ENCODE assay signal across 8 mouse cellular contexts in the genomic region with DNA sequence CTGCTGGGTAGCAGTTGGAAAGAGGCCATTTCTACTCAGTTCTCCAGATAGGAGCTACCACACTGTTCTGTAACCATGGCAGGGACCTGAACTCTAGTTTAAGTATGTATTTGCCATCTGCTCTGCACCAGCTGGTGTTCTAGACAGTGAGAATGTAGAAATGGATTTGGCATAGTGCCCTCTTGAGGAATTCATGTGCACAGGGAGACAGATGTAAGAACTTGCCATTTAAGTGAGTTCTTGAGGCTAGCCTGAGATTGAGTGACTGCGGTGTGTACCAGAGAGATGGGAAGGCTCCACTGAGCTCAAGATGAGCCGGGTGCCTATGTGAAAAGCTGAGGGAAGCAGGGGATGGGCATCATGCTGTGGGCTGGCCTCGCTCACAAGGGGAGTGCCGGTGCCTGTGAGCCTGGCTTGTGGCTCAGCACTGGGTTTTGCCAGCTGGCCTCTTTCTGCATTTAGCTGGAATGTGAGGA.
DNase-seq lines count a peak whose midpoint lies in the region; ATAC-seq lines count a peak whose summit lies in the region.

No protein-coding gene starts in this region.

- H3K4me3 ChIP-seq in neural tube, embryonic 13.5 days = no peak overlapping the region

- peak; percentile 90 for ATAC-seq in neural tube, embryonic 13.5 days (ENCODE audit: low read depth)

- DNase-seq in embryo, embryonic 11 days = peak; percentile 26
- DNase-seq in embryo, embryonic 10 days (ENCODE audit: low spot score) = no peak
- peak; percentile 85 for DNase-seq in brain, embryonic 18.5 days (ENCODE audit: low read depth, low spot score)
- peak; percentile 80 to 96 for DNase-seq in frontal cortex, postnatal 36 days (ENCODE audit: low spot score in 2 of 2)
- DNase-seq in layer of hippocampus, postnatal 14 days (ENCODE audit: low spot score in 2 of 2) = peak; percentile 77 to 94
- DNase-seq in adrenal gland, postnatal 36 days = no peak
- DNase-seq in ovary, adult 18-20 months (ENCODE audit: low spot score) = no peak

- peak overlapping the region; percentile 82 for H3K27ac ChIP-seq in neural tube, embryonic 13.5 days (replicated peaks)

- WGBS in neural tube, embryonic 13.5 days = 34% methylated on average over 4 of the region's 4 CpGs

- no peaks in the 10 kb centered on the region for H3K27me3 ChIP-seq in neural tube, embryonic 13.5 days

- peaks cover 64% of the 10 kb centered on the region for H3K4me1 ChIP-seq in neural tube, embryonic 13.5 days (replicated peaks)

- H3K9me3 ChIP-seq in neural tube, embryonic 13.5 days = no peaks in the 10 kb centered on the region

- H3K9ac ChIP-seq in neural tube, embryonic 13.5 days = no peak overlapping the region

- H3K36me3 ChIP-seq in neural tube, embryonic 13.5 days = peaks cover 4% of the 10 kb centered on the region; the same call in 1 of the 2 replicates

- H3K4me2 ChIP-seq in neural tube, embryonic 13.5 days = no peak overlapping the region

Comparison
In these comparisons a context has a peak if more than half of its experiments do, and no peak if none do; other contexts are left out.
1. DNase-seq: peak in embryo, embryonic 11 days (single experiment), brain, embryonic 18.5 days (single experiment), frontal cortex, postnatal 36 days (2 of 2) and layer of hippocampus, postnatal 14 days (2 of 2); none in embryo, embryonic 10 days (single experiment), adrenal gland, postnatal 36 days (0 of 2) and ovary, adult 18-20 months (single experiment).